Mouse (Mus musculus): ENCODE data around the gene Kif3a. TPM values are rescaled to one million over a fixed set of nuclear protein-coding genes. Genes with fewer than 3 reads are reported as not detected.

Gene Kif3a
- polyA plus RNA-seq, 1 experiment from 2014 or later, result 285 TPM

DNA sequence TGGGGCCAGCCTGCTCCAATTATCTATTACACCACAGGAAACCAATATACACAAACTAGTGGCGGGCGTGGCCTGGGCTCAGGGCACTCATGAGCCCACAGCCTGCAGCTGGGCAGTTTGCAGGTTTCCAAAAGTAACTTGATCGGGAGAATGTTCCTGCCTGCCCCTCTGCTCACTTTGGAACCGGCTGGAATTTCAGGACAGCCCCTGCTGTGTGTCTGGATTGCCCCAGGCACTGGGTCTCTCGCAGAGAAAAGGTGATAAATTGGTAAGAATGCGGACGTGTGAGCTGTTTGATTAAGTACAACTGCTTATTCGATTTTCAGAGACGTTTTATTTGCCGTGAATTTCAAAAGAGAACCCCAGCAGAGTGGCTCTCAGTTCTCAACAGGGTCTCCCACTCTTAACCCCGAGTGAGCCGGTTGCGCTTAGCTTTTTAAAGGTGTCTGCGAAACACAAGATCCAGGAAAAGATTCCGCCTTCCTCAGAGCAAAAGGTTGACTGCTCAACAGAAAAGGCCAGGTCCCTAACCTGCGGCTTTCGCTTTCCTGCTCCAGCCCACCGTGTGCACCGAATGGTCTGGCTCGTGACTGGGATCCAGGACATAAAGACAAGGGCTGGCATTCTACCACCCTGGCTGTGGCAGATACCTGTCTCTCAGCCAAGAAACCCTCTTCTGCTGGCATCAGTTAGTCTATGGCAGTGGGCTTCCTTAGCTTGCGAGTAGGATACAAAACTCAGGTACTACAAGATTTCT, 70.0 kb downstream of the Kif3a start:
- Histone ChIP-seq H3K4me1 (replicated peaks) (peaks cover 15% of the 10 kb centered on the region), H3K9me3 (no peaks in the 10 kb centered on the region), H3K4me2 (no peak overlapping the region), H3K27ac (no peak overlapping the region), H3K27me3 (peaks cover 37% of the 10 kb centered on the region), H3K36me3 (no peaks in the 10 kb centered on the region), H3K9ac (no peak overlapping the region), H3K4me3 (no peak overlapping the region)
- ATAC-seq (ENCODE audit: low FRiP score), result no peak
- WGBS, result 24% methylated on average over 21 of the region's 21 CpGs

DNA sequence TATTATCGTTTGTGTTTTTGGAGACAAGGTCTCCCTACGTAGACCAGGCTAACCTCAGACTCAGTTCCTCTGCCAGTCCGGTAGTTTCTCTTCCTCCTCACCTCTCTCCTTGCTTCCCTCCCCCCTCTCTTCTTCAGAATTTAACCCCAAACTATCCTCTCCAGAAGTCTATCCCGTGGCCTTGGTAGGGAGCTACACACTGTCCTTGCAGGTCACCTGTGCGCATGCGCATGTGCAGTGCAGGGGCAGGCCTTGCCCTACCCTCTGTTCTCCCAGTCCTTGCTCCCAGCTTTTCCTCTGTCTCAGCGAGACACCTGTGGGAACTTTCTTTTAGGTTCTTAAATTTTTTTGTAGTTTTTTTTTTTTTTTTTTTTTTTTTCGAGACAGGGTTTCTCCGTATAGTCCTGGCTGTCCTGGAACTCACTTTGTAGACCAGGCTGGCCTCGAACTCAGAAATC, 70.7 kb downstream of the Kif3a start:
- 85% methylated on average over 10 of the region's 10 CpGs for WGBS
- no peak for ATAC-seq (ENCODE audit: low FRiP score)
- H3K9me3 ChIP-seq, result no peaks in the 10 kb centered on the region

DNA sequence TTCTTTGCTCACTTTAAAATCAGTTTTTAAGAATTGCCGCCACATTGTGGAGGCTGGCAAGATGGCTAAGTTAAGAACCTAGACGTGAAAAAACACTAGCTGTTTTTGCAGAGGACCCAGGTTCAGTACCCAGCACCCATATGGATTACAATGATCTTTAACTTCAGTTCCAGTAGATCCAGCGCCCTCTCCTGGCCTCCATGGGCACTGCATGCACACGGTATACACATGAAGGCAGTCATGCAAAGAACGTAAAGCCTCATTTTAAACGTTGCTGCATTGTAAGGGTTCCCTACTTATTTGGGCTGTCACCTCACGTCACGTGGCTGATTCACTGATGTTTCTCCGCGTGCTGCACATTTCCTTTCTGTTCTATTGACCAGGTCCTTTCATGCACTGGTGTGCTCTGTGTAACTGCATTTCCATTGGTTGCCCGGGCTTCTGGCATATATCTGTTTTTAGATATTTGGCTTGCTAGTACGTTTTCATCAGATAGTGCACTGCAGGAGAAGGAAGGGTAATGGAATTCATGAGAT, 75.6 kb downstream of the Kif3a start:
- H3K9me3 ChIP-seq, result no peaks in the 10 kb centered on the region
- no peak overlapping the region for H3K4me2 ChIP-seq
- H3K36me3 ChIP-seq, result no peaks in the 10 kb centered on the region
- no peaks in the 10 kb centered on the region for H3K4me1 ChIP-seq (replicated peaks)
- ATAC-seq (ENCODE audit: low FRiP score), result no peak
- H3K9ac ChIP-seq, result no peak overlapping the region
- 81% methylated on average over 12 of the region's 12 CpGs for WGBS
- peaks cover 1% of the 10 kb centered on the region for H3K27me3 ChIP-seq
- no peak overlapping the region for H3K27ac ChIP-seq
- H3K4me3 ChIP-seq, result no peak overlapping the region

More for the DNA sequence above, 70.7 kb downstream of the Kif3a start:
- H3K4me2 ChIP-seq, result no peak overlapping the region
- H3K27me3 ChIP-seq, result peaks cover 37% of the 10 kb centered on the region
- H3K27ac ChIP-seq, result no peak overlapping the region
- H3K4me1 ChIP-seq (replicated peaks), result peaks cover 15% of the 10 kb centered on the region
- no peak overlapping the region for H3K9ac ChIP-seq
- no peak overlapping the region for H3K4me3 ChIP-seq
- no peaks in the 10 kb centered on the region for H3K36me3 ChIP-seq

DNA sequence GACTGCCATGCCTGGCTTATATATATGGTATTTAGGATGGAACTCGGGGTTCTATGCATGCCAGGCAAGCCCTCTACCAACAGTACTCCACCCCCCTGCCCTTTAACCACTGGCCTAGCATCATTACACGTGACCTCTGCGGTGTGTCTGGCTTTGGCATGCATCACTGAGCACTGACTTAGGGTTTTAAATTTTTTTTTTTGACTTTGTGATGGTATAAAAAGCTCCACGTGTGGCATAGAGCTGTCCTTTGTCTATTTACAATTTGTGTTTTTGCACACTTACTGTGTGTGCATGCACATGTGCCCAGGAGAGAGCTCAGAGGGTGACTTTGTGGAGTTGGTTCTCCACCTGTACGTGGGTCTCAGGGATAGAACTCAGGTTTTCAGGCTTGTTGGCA, 76.8 kb downstream of the Kif3a start:
- no peaks in the 10 kb centered on the region for H3K4me1 ChIP-seq (replicated peaks)
- no peak overlapping the region for H3K27ac ChIP-seq
- no peak overlapping the region for H3K4me2 ChIP-seq
- H3K4me3 ChIP-seq, result no peak overlapping the region
- no peaks in the 10 kb centered on the region for H3K9me3 ChIP-seq
- H3K27me3 ChIP-seq, result no peaks in the 10 kb centered on the region
- no peaks in the 10 kb centered on the region for H3K36me3 ChIP-seq
- no peak for ATAC-seq (ENCODE audit: low FRiP score)
- 79% methylated on average over 5 of the region's 5 CpGs for WGBS
- no peak overlapping the region for H3K9ac ChIP-seq

DNA sequence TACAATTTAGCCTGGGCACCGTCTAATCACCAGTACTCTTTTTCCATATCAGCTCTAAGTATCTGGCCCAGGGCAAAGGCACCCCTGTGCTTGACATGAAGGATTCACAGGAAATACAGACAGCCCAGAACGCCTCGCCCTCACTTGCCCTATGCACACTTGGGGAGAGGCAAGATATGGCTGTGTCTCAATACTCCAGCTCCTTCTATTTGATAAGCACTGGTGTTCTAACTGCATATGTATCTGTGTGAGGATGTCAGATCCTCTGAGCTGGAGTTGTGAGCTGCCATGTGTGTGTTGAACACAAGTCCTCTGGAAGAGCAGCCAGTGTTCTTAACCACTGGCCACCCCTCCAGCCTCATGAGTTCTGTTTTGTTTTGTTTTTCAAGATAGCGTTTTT, 84.3 kb downstream of the Kif3a start:
- Histone ChIP-seq H3K9me3 (no peaks in the 10 kb centered on the region), H3K27me3 (no peaks in the 10 kb centered on the region), H3K4me3 (no peak overlapping the region), H3K9ac (no peak overlapping the region), H3K36me3 (peaks cover 42% of the 10 kb centered on the region), H3K4me1 (replicated peaks) (no peaks in the 10 kb centered on the region), H3K4me2 (no peak overlapping the region), H3K27ac (no peak overlapping the region)
- ATAC-seq (ENCODE audit: low FRiP score), result no peak
- WGBS, result 87% methylated on average over 4 of the region's 4 CpGs

Other genes starting within 250 kb of the Kif3a start
- gene Zcchc10, start 242.7 kb upstream of the Kif3a start, polyA plus RNA-seq (2015; fragmentation: Nextera tagmentation; extraction: Ambion mirVana), result 16.1 and 17.8 TPM in 2 replicates
- gene Aff4, start 216.5 kb upstream of the Kif3a start, polyA plus RNA-seq (2015; fragmentation: Nextera tagmentation; extraction: Ambion mirVana), result 71.5 and 73.4 TPM in 2 replicates
- gene Leap2, start 144.2 kb upstream of the Kif3a start, polyA plus RNA-seq (2015; fragmentation: Nextera tagmentation; extraction: Ambion mirVana), result not detected in 2 replicates
- 682 and 692 TPM in 2 replicates for gene Uqcrq, start 136.5 kb upstream of the Kif3a start, polyA plus RNA-seq (2015; fragmentation: Nextera tagmentation; extraction: Ambion mirVana)
- 3.1 and 3.3 TPM in 2 replicates for gene Gdf9, start 136.4 kb upstream of the Kif3a start, polyA plus RNA-seq (2015; fragmentation: Nextera tagmentation; extraction: Ambion mirVana)
- 0.06 and 0.16 TPM in 2 replicates for gene Gm10447, start 110.3 kb upstream of the Kif3a start, polyA plus RNA-seq (2015; fragmentation: Nextera tagmentation; extraction: Ambion mirVana)
- gene Shroom1, start 110.2 kb upstream of the Kif3a start, polyA plus RNA-seq (2015; fragmentation: Nextera tagmentation; extraction: Ambion mirVana), result 2.5 and 2.6 TPM in 2 replicates
- not detected in 2 replicates for gene Gm9837, start 96.9 kb upstream of the Kif3a start, polyA plus RNA-seq (2015; fragmentation: Nextera tagmentation; extraction: Ambion mirVana)
- gene Gm9945, start 87.2 kb upstream of the Kif3a start, polyA plus RNA-seq (2015; fragmentation: Nextera tagmentation; extraction: Ambion mirVana), result 0.28 TPM in 1 of 2 replicates, not detected in the other
- gene Sowaha, start 87.1 kb upstream of the Kif3a start, polyA plus RNA-seq (2015; fragmentation: Nextera tagmentation; extraction: Ambion mirVana), result 0.55 and 0.71 TPM in 2 replicates
- gene Sept8, start 48.1 kb upstream of the Kif3a start, polyA plus RNA-seq (2015; fragmentation: Nextera tagmentation; extraction: Ambion mirVana), result 16.4 and 17.3 TPM in 2 replicates
- 3.9 and 4.6 TPM in 2 replicates for gene Il4, start 51.3 kb downstream of the Kif3a start, polyA plus RNA-seq (2015; fragmentation: Nextera tagmentation; extraction: Ambion mirVana)
- not detected in 2 replicates for gene Il13, start 67.3 kb downstream of the Kif3a start, polyA plus RNA-seq (2015; fragmentation: Nextera tagmentation; extraction: Ambion mirVana)
- 12.4 and 12.7 TPM in 2 replicates for gene Rad50, start 139.9 kb downstream of the Kif3a start, polyA plus RNA-seq (2015; fragmentation: Nextera tagmentation; extraction: Ambion mirVana)
- not detected in 2 replicates for gene Il5, start 153.4 kb downstream of the Kif3a start, polyA plus RNA-seq (2015; fragmentation: Nextera tagmentation; extraction: Ambion mirVana)
- 2.5 and 2.9 TPM in 2 replicates for gene Irf1, start 202.6 kb downstream of the Kif3a start, polyA plus RNA-seq (2015; fragmentation: Nextera tagmentation; extraction: Ambion mirVana)
- gene Gm17334, start 205.8 kb downstream of the Kif3a start, polyA plus RNA-seq (2015; fragmentation: Nextera tagmentation; extraction: Ambion mirVana), result not detected in 2 replicates